In the genomic region with DNA sequence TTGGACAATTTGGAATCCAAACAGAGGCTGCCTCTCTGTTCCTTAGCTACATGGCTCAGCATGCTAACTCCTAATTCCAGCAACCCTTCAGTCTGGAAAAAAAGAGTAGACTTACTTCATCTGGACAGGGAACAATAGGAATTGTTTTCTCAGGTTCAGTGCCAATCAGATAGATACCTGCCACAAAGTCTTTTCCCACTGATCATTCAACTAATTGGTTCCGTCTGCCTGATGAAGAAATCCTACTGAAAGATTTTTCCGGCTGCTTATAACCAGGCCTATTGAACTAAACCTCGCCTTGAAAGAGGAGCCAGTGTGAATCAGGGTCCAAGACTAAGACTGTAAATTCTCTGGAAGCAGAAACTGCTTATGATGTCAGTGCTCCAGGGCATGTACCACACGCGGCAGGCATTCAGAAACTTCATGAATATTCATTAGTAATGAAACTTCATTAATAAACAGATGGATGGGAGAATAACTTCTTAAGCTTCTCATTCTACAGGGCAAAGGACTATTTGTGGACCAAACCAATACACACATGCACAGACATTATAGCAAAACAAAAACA, we compare ENCODE assay signal across 9 mouse cellular contexts. TPM values are rescaled to one million over a fixed set of nuclear protein-coding genes. Genes with fewer than 3 reads are reported as not detected.
DNase-seq lines count a peak whose midpoint lies in the region; TF ChIP-seq lines count a peak whose summit lies in the region.
"Had no signal": no experiment of that assay in that cellular context is flagged by ENCODE, and none has a peak within 500 bp of the region (broad histone marks: within the 10 kb centered on the region; RNA-seq: fewer than 3 reads in every experiment).

No protein-coding gene starts in this region.

- peak overlapping the region; percentile 85 for H3K4me3 ChIP-seq in E14TG2a.4 (replicated peaks; ENCODE audit: low read length)
- H3K4me3 ChIP-seq in heart, embryonic 10.5 days = peak overlapping the region; percentile 81
- H3K4me3 ChIP-seq in limb, embryonic 10.5 days = peak overlapping the region; percentile 74

- no peaks in the 10 kb centered on the region for H3K9me3 ChIP-seq in E14TG2a.4 (ENCODE audit: low read length)
- H3K9me3 ChIP-seq in heart, embryonic 10.5 days = no peaks in the 10 kb centered on the region
- no peaks in the 10 kb centered on the region for H3K9me3 ChIP-seq in limb, embryonic 10.5 days (replicated peaks)

- H3K27ac ChIP-seq in heart, embryonic 10.5 days = peak overlapping the region; percentile 84; the same call in 1 of the 2 replicates
- H3K27ac ChIP-seq in limb, embryonic 10.5 days = no peak overlapping the region; the same call in 1 of the 2 replicates

- peak; percentile 82 for DNase-seq in NIH3T3 (ENCODE audit: low read depth)
- no peak for DNase-seq in heart, embryonic 10.5 days (ENCODE audit: low spot score)
- DNase-seq in limb, embryonic 10.5 days (ENCODE audit: low spot score) = no peak
- DNase-seq in retina, embryonic 14.5 days (ENCODE audit: low spot score) = peak; percentile 34
- no peak for DNase-seq in yolk sac, embryonic 10.5 days (ENCODE audit: low spot score)
- DNase-seq in gastrocnemius, adult 8-10 months (ENCODE audit: low spot score in 2 of 2) = no peak
- DNase-seq in thymus, postnatal 25 days = no peak

- WGBS in heart, embryonic 10.5 days = 47% methylated on average over 5 of the region's 5 CpGs
- 48% methylated on average over 5 of the region's 5 CpGs for WGBS in limb, embryonic 10.5 days

- no peak for TF ChIP-seq CTCF in E14TG2a.4 (conservative IDR thresholded peaks at IDR 0.05; ENCODE audit: low read length)

- 0 out of 2 replicates have a peak, but pooled peaks cover 7% of the 10 kb centered on the region for H3K27me3 ChIP-seq in E14TG2a.4 (ENCODE audit: insufficient read depth, low read length)
- no peaks in the 10 kb centered on the region for H3K27me3 ChIP-seq in heart, embryonic 10.5 days (ENCODE audit: insufficient read depth, poor library complexity, severe bottlenecking)
- H3K27me3 ChIP-seq in limb, embryonic 10.5 days (ENCODE audit: low read depth, poor library complexity, severe bottlenecking) = no peaks in the 10 kb centered on the region; the same call in 1 of the 2 replicates

- H3K36me3 ChIP-seq in E14TG2a.4 (ENCODE audit: insufficient read depth, low read length) = no peaks in the 10 kb centered on the region
- no peaks in the 10 kb centered on the region for H3K36me3 ChIP-seq in heart, embryonic 10.5 days
- H3K36me3 ChIP-seq in limb, embryonic 10.5 days = no peaks in the 10 kb centered on the region

- H3K4me1 ChIP-seq in E14TG2a.4 (replicated peaks; ENCODE audit: low read depth, low read length) = peaks cover 6% of the 10 kb centered on the region; the same call in 1 of the 2 replicates
- H3K4me1 ChIP-seq in heart, embryonic 10.5 days = peaks cover 5% of the 10 kb centered on the region; the same call in 1 of the 2 replicates
- H3K4me1 ChIP-seq in limb, embryonic 10.5 days = peaks cover 10% of the 10 kb centered on the region

RNA-seq across cellular contexts. Expression of gene Mfsd9, which starts 0.7 kb away (rescaled TPM):
- 1.6 and 2.4 TPM in 2 replicates for polyA plus RNA-seq in heart, embryonic 10.5 days (2016; fragmentation: Nextera tagmentation; extraction: Ambion mirVana)
- 2.1 and 3.4 TPM in 2 replicates for polyA plus RNA-seq in limb, embryonic 10.5 days (2016; fragmentation: Nextera tagmentation; extraction: Ambion mirVana)
- under 1 TPM; 0.12 to 0.56 (median 0.33) TPM for total RNA-seq in gastrocnemius, adult 8-10 months (2022)

RNA-seq across cellular contexts. Expression of gene Tmem182, which starts 15.7 kb away (rescaled TPM):
- 5.1 and 12.1 TPM in 2 replicates for polyA plus RNA-seq in heart, embryonic 10.5 days (2016; fragmentation: Nextera tagmentation; extraction: Ambion mirVana)
- polyA plus RNA-seq in limb, embryonic 10.5 days (2016; fragmentation: Nextera tagmentation; extraction: Ambion mirVana) = 0.09 TPM in 1 of 2 replicates, not detected in the other
- 100 to 1,000 TPM; 191 to 208 (median 196) TPM for total RNA-seq in gastrocnemius, adult 8-10 months (2022)
- total RNA-seq: hematopoietic stem cell, adult 5-6 weeks had no signal

Comparison
In these comparisons a context has a peak if more than half of its experiments do, and no peak if none do; other contexts are left out.
1. DNase-seq: peak in NIH3T3 (single experiment) and retina, embryonic 14.5 days (single experiment); none in heart, embryonic 10.5 days (single experiment), limb, embryonic 10.5 days (single experiment), yolk sac, embryonic 10.5 days (single experiment), gastrocnemius, adult 8-10 months (0 of 2) and thymus, postnatal 25 days (single experiment).
2. Peak in every context shown above with its lines, with median percentiles within 50 percentile points of each other: H3K4me3 ChIP-seq.